Mouse (Mus musculus) forebrain, embryonic 14.5 days (tissue): ENCODE results near the gene Terf2ip. TPM values are rescaled to one million over a fixed set of nuclear protein-coding genes. Genes with fewer than 3 reads are reported as not detected.
A peak's percentile ranks its signal among the peaks of the same experiment; 100 is the strongest.

Experiments used
- ATAC-seq: fragments of 200-750 bp; cut with Nextera tagmentation; 2 replicates; pipeline ENCODE4 v1.8.0; 2017; ENCODE audit warnings: mild to moderate bottlenecking, moderate library complexity
- DNase-seq: peaks from one replicate; pipeline ENCODE4 v3.0.0-alpha.2; 2015; ENCODE audit warnings: low spot score
- H3K27ac ChIP-seq: fragments of 300-500 bp; sonication (generic); 2 replicates; pipeline ENCODE4 v1.5.1; 2014; ENCODE audit warnings: low read depth, mild to moderate bottlenecking, control low read depth, low read length, moderate library complexity
- H3K27me3 ChIP-seq: fragments of 300-500 bp; sonication (generic); replicated peaks from 2 replicates; pipeline ENCODE4 v1.6.1; 2014; ENCODE audit warnings: low read length, control low read depth, mixed read lengths; ENCODE audit not compliant: control insufficient read depth, insufficient read depth
- H3K36me3 ChIP-seq: fragments of 300-500 bp; sonication (generic); 2 replicates; pipeline ENCODE4 v1.6.1; 2014; ENCODE audit warnings: low read length, control low read depth; ENCODE audit not compliant: control insufficient read depth, insufficient read depth
- H3K4me1 ChIP-seq: fragments of 300-500 bp; sonication (generic); 2 replicates; pipeline ENCODE4 v1.6.1; 2014; ENCODE audit warnings: antibody characterized with exemption, low read length, control low read depth; ENCODE audit not compliant: control insufficient read depth, insufficient read depth
- H3K4me2 ChIP-seq: fragments of 300-500 bp; sonication (generic); 2 replicates; pipeline ENCODE4 v1.6.1; 2014; ENCODE audit warnings: mild to moderate bottlenecking, control low read depth, low read length
- H3K4me3 ChIP-seq: fragments of 300-500 bp; sonication (generic); 2 replicates; pipeline ENCODE4 v1.5.1; 2014; ENCODE audit warnings: low read depth, low read length, control low read depth
- H3K9ac ChIP-seq: fragments of 300-500 bp; sonication (generic); 2 replicates; pipeline ENCODE4 v1.6.1; 2014; ENCODE audit warnings: mild to moderate bottlenecking, low read length, control low read depth, moderate library complexity
- H3K9me3 ChIP-seq: fragments of 300-500 bp; sonication (generic); replicated peaks from 2 replicates; pipeline ENCODE4 v1.6.1; 2016; ENCODE audit warnings: low read length, control low read depth, mixed read lengths; ENCODE audit not compliant: control insufficient read depth
- WGBS: fragments of 180-500 bp; shearing (Covaris S2); extraction: QIAGEN DNeasy Blood & Tissue Kit; methylation state at CpG from one replicate; pipeline ENCODE4 v1.1.7; 2014; 5-methylcytosine and 5-hydroxymethylcytosine counted together
- polyA plus RNA-seq: library from polyadenylated mRNA; unstranded; fragments of >200 nt; fragmentation: Nextera tagmentation; extraction: Ambion mirVana; gene quantifications from 2 replicates; pipeline ENCODE4 v1.2.1, GENCODE M21; 2014

The Terf2ip gene
- 22.6 and 33.3 TPM in 2 replicates for polyA plus RNA-seq

- Histone ChIP-seq H3K9ac (peak within 1 kb of the TSS; percentile 94), H3K4me3 (peak within 1 kb of the TSS; percentile 97), H3K9me3 (no peaks in the 10 kb centered on the region), H3K27me3 (no peaks in the 10 kb centered on the region), H3K27ac (peak within 1 kb of the TSS; percentile 79), H3K4me1 (peaks cover 17% of the 10 kb centered on the region), H3K4me2 (peak within 1 kb of the TSS; percentile 80), H3K36me3 (peaks cover 12% of the 10 kb centered on the region)
- ATAC-seq: peak; percentile 95
- peak; percentile 97 for DNase-seq
- under 1% methylated on average over 61 of the region's 61 CpGs for WGBS
Measured at GRCm38 (mm10) chr8:112010997-112011815, at the start of gene Terf2ip, which contains the start of gene Kars. Gene Terf2ip, plus strand, starts transcription at chr8:112011398. Gene Kars, minus strand, starts transcription at chr8:112011323.

- Histone ChIP-seq H3K4me2 (no peak overlapping the region), H3K27me3 (no peaks in the 10 kb centered on the region), H3K4me3 (no peak overlapping the region), H3K36me3 (peaks cover 6% of the 10 kb centered on the region; the same call in 1 of the 2 replicates), H3K9ac (no peak overlapping the region), H3K27ac (no peak overlapping the region), H3K4me1 (no peaks in the 10 kb centered on the region), H3K9me3 (no peaks in the 10 kb centered on the region)
- WGBS: 70% methylated on average over 1 of the region's 1 CpGs
- DNase-seq (no peak), ATAC-seq (no peak)
Measured at GRCm38 (mm10) chr8:111962589-111962988, 48.6 kb upstream of the Terf2ip start.

- Histone ChIP-seq H3K4me1 (no peaks in the 10 kb centered on the region), H3K9me3 (no peaks in the 10 kb centered on the region), H3K27ac (no peak overlapping the region), H3K4me2 (no peak overlapping the region), H3K9ac (no peak overlapping the region), H3K36me3 (peaks cover 8% of the 10 kb centered on the region; the same call in 1 of the 2 replicates), H3K27me3 (no peaks in the 10 kb centered on the region), H3K4me3 (no peak overlapping the region)
- DNase-seq: no peak
- ATAC-seq: no peak
- 66% methylated on average over 10 of the region's 10 CpGs for WGBS
Measured at GRCm38 (mm10) chr8:111963091-111963490, 48.1 kb upstream of the Terf2ip start.

GRCm38 (mm10) chr8:111963546-111963945, 47.7 kb upstream of the Terf2ip start:
- Histone ChIP-seq H3K27ac (no peak overlapping the region), H3K27me3 (no peaks in the 10 kb centered on the region), H3K4me1 (no peaks in the 10 kb centered on the region), H3K9ac (no peak overlapping the region), H3K9me3 (no peaks in the 10 kb centered on the region), H3K4me3 (no peak overlapping the region), H3K36me3 (peaks cover 8% of the 10 kb centered on the region; the same call in 1 of the 2 replicates), H3K4me2 (no peak overlapping the region)
- DNase-seq (no peak), ATAC-seq (no peak)
- WGBS: 83% methylated on average over 4 of the region's 4 CpGs

GRCm38 (mm10) chr8:111964351-111964750, 46.8 kb upstream of the Terf2ip start:
- WGBS: 74% methylated on average over 5 of the region's 5 CpGs
- Histone ChIP-seq H3K9me3 (no peaks in the 10 kb centered on the region), H3K4me1 (no peaks in the 10 kb centered on the region), H3K27ac (no peak overlapping the region), H3K4me2 (no peak overlapping the region), H3K9ac (no peak overlapping the region), H3K4me3 (no peak overlapping the region), H3K36me3 (peaks cover 8% of the 10 kb centered on the region; the same call in 1 of the 2 replicates), H3K27me3 (no peaks in the 10 kb centered on the region)
- no peak for DNase-seq
- ATAC-seq: no peak

- Histone ChIP-seq H3K27ac (no peak overlapping the region), H3K36me3 (peaks cover 8% of the 10 kb centered on the region; the same call in 1 of the 2 replicates), H3K27me3 (no peaks in the 10 kb centered on the region), H3K9ac (no peak overlapping the region), H3K4me1 (no peaks in the 10 kb centered on the region), H3K9me3 (no peaks in the 10 kb centered on the region), H3K4me2 (no peak overlapping the region), H3K4me3 (no peak overlapping the region)
- 86% methylated on average over 7 of the region's 7 CpGs for WGBS
- ATAC-seq: no peak
- no peak for DNase-seq
Measured at GRCm38 (mm10) chr8:111964849-111965561, 46.2 kb upstream of the Terf2ip start.

GRCm38 (mm10) chr8:111967246-111967870, 43.8 kb upstream of the Terf2ip start:
- no peak overlapping the region for H3K4me2 ChIP-seq
- H3K27ac ChIP-seq: no peak overlapping the region
- 93% methylated on average over 5 of the region's 5 CpGs for WGBS
- ATAC-seq (no peak), DNase-seq (no peak)
- no peaks in the 10 kb centered on the region for H3K4me1 ChIP-seq
- peaks cover 11% of the 10 kb centered on the region; the same call in 1 of the 2 replicates for H3K36me3 ChIP-seq
- no peaks in the 10 kb centered on the region for H3K9me3 ChIP-seq
- no peak overlapping the region for H3K4me3 ChIP-seq
- H3K27me3 ChIP-seq: no peaks in the 10 kb centered on the region
- H3K9ac ChIP-seq: no peak overlapping the region

GRCm38 (mm10) chr8:111968541-111968940, 42.7 kb upstream of the Terf2ip start:
- Histone ChIP-seq H3K9ac (no peak overlapping the region), H3K4me1 (no peaks in the 10 kb centered on the region), H3K36me3 (peaks cover 13% of the 10 kb centered on the region; the same call in 1 of the 2 replicates), H3K4me2 (no peak overlapping the region), H3K9me3 (no peaks in the 10 kb centered on the region), H3K4me3 (no peak overlapping the region), H3K27ac (no peak overlapping the region), H3K27me3 (no peaks in the 10 kb centered on the region)
- ATAC-seq: no peak
- 79% methylated on average over 10 of the region's 10 CpGs for WGBS
- no peak for DNase-seq
